Mouse (Mus musculus): ENCODE data around the gene Steap3. TPM values are rescaled to one million over a fixed set of nuclear protein-coding genes. Genes with fewer than 3 reads are reported as not detected.

Steap3 gene
- polyA plus RNA-seq, 1 experiment from 2014 or later: 3.3 TPM

GRCm38 (mm10) chr1:120253751-120254150 is 18.8 kb downstream of the Steap3 start:
- H3K4me1 ChIP-seq (ENCODE audit: control insufficient read depth, insufficient read depth, low read length): no peaks in the 10 kb centered on the region
- no peak for ATAC-seq
- 81% methylated on average over 6 of the region's 6 CpGs for whole genome bisulfite sequencing

GRCm38 (mm10) chr1:120252519-120253160 is 19.9 kb downstream of the Steap3 start:
- H3K4me3 ChIP-seq (ENCODE audit: low read length): no peak overlapping the region
- no peaks in the 10 kb centered on the region for H3K36me3 ChIP-seq (ENCODE audit: control insufficient read depth, insufficient read depth, low read length)
- no peaks in the 10 kb centered on the region for H3K27me3 ChIP-seq (replicated peaks; ENCODE audit: control insufficient read depth, insufficient read depth, low read length)
- H3K27ac ChIP-seq (ENCODE audit: low read length): no peak overlapping the region
- no peaks in the 10 kb centered on the region for H3K9me3 ChIP-seq (ENCODE audit: control insufficient read depth, low read length)
- no peaks in the 10 kb centered on the region for H3K4me1 ChIP-seq (ENCODE audit: control insufficient read depth, insufficient read depth, low read length)
- no peak overlapping the region for H3K9ac ChIP-seq (ENCODE audit: low read depth, low read length)
- WGBS: 87% methylated on average over 7 of the region's 7 CpGs
- ATAC-seq: no peak
- H3K4me2 ChIP-seq (ENCODE audit: low read depth, low read length): no peak overlapping the region

More at GRCm38 (mm10) chr1:120253751-120254150, 18.8 kb downstream of the Steap3 start:
- Histone ChIP-seq H3K9me3 (ENCODE audit: control insufficient read depth, low read length) (no peaks in the 10 kb centered on the region), H3K4me2 (ENCODE audit: low read depth, low read length) (no peak overlapping the region), H3K4me3 (ENCODE audit: low read length) (no peak overlapping the region), H3K36me3 (ENCODE audit: control insufficient read depth, insufficient read depth, low read length) (no peaks in the 10 kb centered on the region), H3K27me3 (replicated peaks; ENCODE audit: control insufficient read depth, insufficient read depth, low read length) (no peaks in the 10 kb centered on the region), H3K9ac (ENCODE audit: low read depth, low read length) (no peak overlapping the region), H3K27ac (ENCODE audit: low read length) (no peak overlapping the region)

- no peak overlapping the region for H3K4me3 ChIP-seq (ENCODE audit: low read length)
- no peaks in the 10 kb centered on the region for H3K27me3 ChIP-seq (replicated peaks; ENCODE audit: control insufficient read depth, insufficient read depth, low read length)
- H3K27ac ChIP-seq (ENCODE audit: low read length): no peak overlapping the region
- 88% methylated on average over 1 of the region's 1 CpGs for WGBS
- no peaks in the 10 kb centered on the region for H3K9me3 ChIP-seq (ENCODE audit: control insufficient read depth, low read length)
- H3K9ac ChIP-seq (ENCODE audit: low read depth, low read length): no peak overlapping the region
- no peaks in the 10 kb centered on the region for H3K4me1 ChIP-seq (ENCODE audit: control insufficient read depth, insufficient read depth, low read length)
- H3K36me3 ChIP-seq (ENCODE audit: control insufficient read depth, insufficient read depth, low read length): no peaks in the 10 kb centered on the region
- no peak overlapping the region for H3K4me2 ChIP-seq (ENCODE audit: low read depth, low read length)
- ATAC-seq: no peak
These were observed 21.3 kb downstream of the Steap3 start for GRCm38 (mm10) chr1:120251193-120251592.

DNA sequence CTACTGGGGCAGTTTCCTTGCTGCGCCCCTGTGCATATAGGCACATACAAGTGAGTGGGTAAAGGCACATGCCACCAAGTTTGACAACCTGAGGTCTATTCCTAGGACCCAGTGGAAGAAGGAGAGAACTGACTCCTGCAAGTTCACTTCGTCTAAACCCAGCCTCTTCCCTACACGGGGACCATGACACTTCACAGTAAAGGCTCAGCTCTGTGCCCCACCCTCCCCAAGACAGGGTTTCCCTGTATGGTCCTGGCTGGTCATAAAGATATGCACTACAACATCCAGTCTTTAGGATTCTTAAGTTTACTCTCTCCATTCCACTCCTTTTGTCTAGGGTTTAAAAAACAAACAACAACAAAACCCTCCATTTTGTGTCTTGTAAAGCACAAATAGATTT is 21.9 kb downstream of the Steap3 start:
- H3K27me3 ChIP-seq (replicated peaks; ENCODE audit: control insufficient read depth, insufficient read depth, low read length): no peaks in the 10 kb centered on the region
- no peaks in the 10 kb centered on the region for H3K36me3 ChIP-seq (ENCODE audit: control insufficient read depth, insufficient read depth, low read length)
- H3K4me3 ChIP-seq (ENCODE audit: low read length): no peak overlapping the region
- no peak overlapping the region for H3K27ac ChIP-seq (ENCODE audit: low read length)
- H3K9me3 ChIP-seq (ENCODE audit: control insufficient read depth, low read length): no peaks in the 10 kb centered on the region
- H3K4me1 ChIP-seq (ENCODE audit: control insufficient read depth, insufficient read depth, low read length): no peaks in the 10 kb centered on the region
- H3K9ac ChIP-seq (ENCODE audit: low read depth, low read length): no peak overlapping the region
- ATAC-seq: no peak
- WGBS: 66% methylated on average over 3 of the region's 3 CpGs
- H3K4me2 ChIP-seq (ENCODE audit: low read depth, low read length): no peak overlapping the region

GRCm38 (mm10) chr1:120249842-120250241 is 22.7 kb downstream of the Steap3 start:
- ATAC-seq: no peak
- Histone ChIP-seq H3K27ac (ENCODE audit: low read length) (no peak overlapping the region), H3K4me3 (ENCODE audit: low read length) (no peak overlapping the region), H3K9me3 (ENCODE audit: control insufficient read depth, low read length) (no peaks in the 10 kb centered on the region), H3K4me2 (ENCODE audit: low read depth, low read length) (no peak overlapping the region), H3K4me1 (ENCODE audit: control insufficient read depth, insufficient read depth, low read length) (no peaks in the 10 kb centered on the region), H3K9ac (ENCODE audit: low read depth, low read length) (no peak overlapping the region), H3K27me3 (replicated peaks; ENCODE audit: control insufficient read depth, insufficient read depth, low read length) (no peaks in the 10 kb centered on the region), H3K36me3 (ENCODE audit: control insufficient read depth, insufficient read depth, low read length) (no peaks in the 10 kb centered on the region)
- WGBS: 84% methylated on average over 5 of the region's 5 CpGs

GRCm38 (mm10) chr1:120248156-120248555 is 24.3 kb downstream of the Steap3 start:
- Histone ChIP-seq H3K27ac (ENCODE audit: low read length) (no peak overlapping the region), H3K4me2 (ENCODE audit: low read depth, low read length) (no peak overlapping the region), H3K9ac (ENCODE audit: low read depth, low read length) (no peak overlapping the region), H3K9me3 (ENCODE audit: control insufficient read depth, low read length) (no peaks in the 10 kb centered on the region), H3K4me1 (ENCODE audit: control insufficient read depth, insufficient read depth, low read length) (no peaks in the 10 kb centered on the region), H3K27me3 (replicated peaks; ENCODE audit: control insufficient read depth, insufficient read depth, low read length) (no peaks in the 10 kb centered on the region), H3K4me3 (ENCODE audit: low read length) (no peak overlapping the region), H3K36me3 (ENCODE audit: control insufficient read depth, insufficient read depth, low read length) (no peaks in the 10 kb centered on the region)
- ATAC-seq: no peak
- 65% methylated on average over 5 of the region's 5 CpGs for WGBS

DNA sequence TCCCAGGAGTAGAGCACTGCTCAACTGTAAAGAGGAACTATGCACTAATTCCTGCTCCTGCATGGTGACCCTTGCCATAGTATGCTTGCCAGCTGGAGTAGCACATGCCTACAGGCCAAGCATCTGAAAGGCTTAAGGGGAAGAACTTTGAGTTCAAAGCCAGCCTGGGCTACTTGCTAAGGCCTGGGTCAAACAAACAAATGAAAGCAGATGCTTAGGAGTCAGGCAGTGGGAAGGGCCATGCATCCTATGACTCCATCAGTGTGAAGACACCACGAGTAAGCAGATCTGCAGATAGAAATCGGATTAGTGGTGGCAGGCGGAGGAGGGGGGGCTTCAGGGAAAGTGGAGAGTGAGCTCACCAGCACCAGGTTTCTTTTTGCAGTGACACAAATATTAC is 25.2 kb downstream of the Steap3 start:
- Histone ChIP-seq H3K4me1 (ENCODE audit: control insufficient read depth, insufficient read depth, low read length) (no peaks in the 10 kb centered on the region), H3K4me2 (ENCODE audit: low read depth, low read length) (no peak overlapping the region), H3K9ac (ENCODE audit: low read depth, low read length) (no peak overlapping the region), H3K27ac (ENCODE audit: low read length) (no peak overlapping the region), H3K27me3 (replicated peaks; ENCODE audit: control insufficient read depth, insufficient read depth, low read length) (no peaks in the 10 kb centered on the region), H3K9me3 (ENCODE audit: control insufficient read depth, low read length) (no peaks in the 10 kb centered on the region), H3K4me3 (ENCODE audit: low read length) (no peak overlapping the region), H3K36me3 (ENCODE audit: control insufficient read depth, insufficient read depth, low read length) (no peaks in the 10 kb centered on the region)
- WGBS: 65% methylated on average over 3 of the region's 3 CpGs
- no peak for ATAC-seq

- Histone ChIP-seq H3K27me3 (replicated peaks; ENCODE audit: control insufficient read depth, insufficient read depth, low read length) (no peaks in the 10 kb centered on the region), H3K4me2 (ENCODE audit: low read depth, low read length) (no peak overlapping the region), H3K4me3 (ENCODE audit: low read length) (no peak overlapping the region), H3K9ac (ENCODE audit: low read depth, low read length) (no peak overlapping the region), H3K36me3 (ENCODE audit: control insufficient read depth, insufficient read depth, low read length) (no peaks in the 10 kb centered on the region), H3K4me1 (ENCODE audit: control insufficient read depth, insufficient read depth, low read length) (no peaks in the 10 kb centered on the region), H3K27ac (ENCODE audit: low read length) (no peak overlapping the region), H3K9me3 (ENCODE audit: control insufficient read depth, low read length) (no peaks in the 10 kb centered on the region)
- 92% methylated on average over 8 of the region's 8 CpGs for WGBS
- no peak for ATAC-seq
These were observed 25.6 kb downstream of the Steap3 start for GRCm38 (mm10) chr1:120246946-120247345.

DNA sequence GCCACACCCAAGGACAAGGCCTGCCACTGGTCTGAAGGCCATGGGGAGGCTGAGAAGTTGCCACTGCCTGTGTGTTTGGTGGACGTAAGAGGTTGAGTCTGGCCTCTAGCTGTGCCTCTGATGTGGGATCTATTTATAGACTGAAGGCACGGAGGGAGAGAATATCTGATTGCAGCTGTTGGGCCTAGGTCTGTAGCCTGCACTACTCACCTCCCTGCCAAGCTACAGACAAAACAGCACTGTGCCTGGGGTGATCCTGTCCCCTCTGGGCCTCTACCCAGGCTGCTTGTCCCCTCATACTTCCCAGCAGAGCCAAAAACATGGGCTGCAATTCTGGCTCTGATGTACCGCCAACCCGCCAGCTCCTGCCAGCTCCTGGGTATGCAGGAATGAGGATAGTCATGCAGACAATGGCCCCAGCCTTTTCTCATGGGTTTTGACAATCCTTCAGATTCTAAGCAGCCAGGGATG is 26.8 kb downstream of the Steap3 start:
- H3K4me2 ChIP-seq (ENCODE audit: low read depth, low read length): no peak overlapping the region
- 47% methylated on average over 4 of the region's 4 CpGs for whole genome bisulfite sequencing
- H3K4me1 ChIP-seq (ENCODE audit: control insufficient read depth, insufficient read depth, low read length): no peaks in the 10 kb centered on the region

DNA sequence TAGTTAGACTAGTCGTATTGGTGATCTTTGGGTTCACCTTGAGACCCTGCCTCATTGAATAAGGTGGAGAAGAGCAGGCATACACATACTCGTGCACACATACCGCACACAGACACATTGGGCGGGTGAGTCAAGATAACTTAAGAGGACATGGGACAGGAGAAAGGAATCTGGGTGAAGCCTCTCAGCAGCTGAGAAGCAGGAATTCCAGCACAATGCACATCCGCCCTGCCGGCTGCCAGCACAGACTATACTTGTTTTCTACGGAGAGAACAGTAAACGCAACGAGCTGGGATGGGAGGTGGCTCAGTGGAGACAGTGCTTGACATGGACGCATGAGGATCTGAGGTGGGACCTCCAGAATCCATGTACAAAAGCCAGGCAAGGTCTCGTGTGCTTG is 27.9 kb downstream of the Steap3 start:
- no peaks in the 10 kb centered on the region for H3K36me3 ChIP-seq (ENCODE audit: control insufficient read depth, insufficient read depth, low read length)
- no peak for ATAC-seq
- H3K9ac ChIP-seq (ENCODE audit: low read depth, low read length): no peak overlapping the region
- WGBS: 83% methylated on average over 11 of the region's 11 CpGs
- no peaks in the 10 kb centered on the region for H3K9me3 ChIP-seq (ENCODE audit: control insufficient read depth, low read length)
- H3K4me3 ChIP-seq (ENCODE audit: low read length): no peak overlapping the region
- no peaks in the 10 kb centered on the region for H3K4me1 ChIP-seq (ENCODE audit: control insufficient read depth, insufficient read depth, low read length)
- no peak overlapping the region for H3K4me2 ChIP-seq (ENCODE audit: low read depth, low read length)
- H3K27me3 ChIP-seq (replicated peaks; ENCODE audit: control insufficient read depth, insufficient read depth, low read length): no peaks in the 10 kb centered on the region
- no peak overlapping the region for H3K27ac ChIP-seq (ENCODE audit: low read length)

More for the DNA sequence above, 26.8 kb downstream of the Steap3 start:
- Histone ChIP-seq H3K27ac (ENCODE audit: low read length) (no peak overlapping the region), H3K36me3 (ENCODE audit: control insufficient read depth, insufficient read depth, low read length) (no peaks in the 10 kb centered on the region), H3K9me3 (ENCODE audit: control insufficient read depth, low read length) (no peaks in the 10 kb centered on the region), H3K27me3 (replicated peaks; ENCODE audit: control insufficient read depth, insufficient read depth, low read length) (no peaks in the 10 kb centered on the region), H3K4me3 (ENCODE audit: low read length) (no peak overlapping the region), H3K9ac (ENCODE audit: low read depth, low read length) (no peak overlapping the region)
- ATAC-seq: no peak
